ENCODE assay signal across 40 mouse cellular contexts in genomic region chr4:115922688-115923087, GRCm38 (mm10). TPM values are rescaled to one million over a fixed set of nuclear protein-coding genes. Genes with fewer than 3 reads are reported as not detected.
"Had no signal": no experiment of that assay in that cellular context is flagged by ENCODE, and none has a peak within 500 bp of the region (broad histone marks: within the 10 kb centered on the region; RNA-seq: fewer than 3 reads in every experiment).

No protein-coding gene starts in this region.

- H3K36me3 ChIP-seq: heart, embryonic 10.5 days; heart, embryonic 12.5 days; hindbrain, embryonic 10.5 days; hindbrain, embryonic 12.5 days; kidney, embryonic 15.5 days; limb, embryonic 13.5 days; limb, embryonic 15.5 days; liver, embryonic 12.5 days had no signal

- H3K4me3 ChIP-seq: gastrocnemius, adult 2 months; heart, embryonic 10.5 days; heart, embryonic 12.5 days; hindbrain, embryonic 10.5 days; hindbrain, embryonic 12.5 days; kidney, embryonic 15.5 days; limb, embryonic 13.5 days; limb, embryonic 15.5 days; liver, embryonic 12.5 days had no signal

- H3K4me1 ChIP-seq: heart, embryonic 10.5 days; heart, embryonic 12.5 days; limb, embryonic 15.5 days; liver, embryonic 12.5 days had no signal

- H3K4me2 ChIP-seq: heart, embryonic 12.5 days; hindbrain, embryonic 12.5 days; hindbrain, embryonic 14.5 days; kidney, embryonic 15.5 days; limb, embryonic 13.5 days; limb, embryonic 15.5 days; liver, embryonic 12.5 days had no signal

- H3K9ac ChIP-seq: heart, embryonic 12.5 days; hindbrain, embryonic 12.5 days; hindbrain, embryonic 14.5 days; kidney, embryonic 15.5 days; limb, embryonic 13.5 days; limb, embryonic 15.5 days; liver, embryonic 12.5 days; liver, embryonic 14.5 days had no signal

- DNase-seq: gastrocnemius, adult 2 months; gastrocnemius, postnatal 14 days; gastrocnemius, postnatal 36 days; heart, adult 11 months; heart, postnatal 10 days; heart, postnatal 4 days; kidney, adult 11 months; kidney, adult 2 months; kidney, adult 9 months; kidney, postnatal 14 days; kidney, postnatal 36 days; layer of hippocampus, adult 9-11 months; layer of hippocampus, postnatal 36 days; left cerebral cortex, postnatal 4 days had no signal

- H3K9me3 ChIP-seq: heart, embryonic 10.5 days; heart, embryonic 12.5 days; hindbrain, embryonic 10.5 days; hindbrain, embryonic 12.5 days; kidney, embryonic 15.5 days; limb, embryonic 13.5 days; limb, embryonic 15.5 days; liver, embryonic 12.5 days had no signal

- H3K27ac ChIP-seq: gastrocnemius, adult 2 months; heart, embryonic 10.5 days; hindbrain, embryonic 10.5 days; hindbrain, embryonic 12.5 days; hindbrain, embryonic 14.5 days; hindbrain, postnatal 0 days; kidney, embryonic 15.5 days; kidney, postnatal 0 days; limb, embryonic 13.5 days; limb, embryonic 15.5 days; liver, embryonic 12.5 days; liver, embryonic 14.5 days had no signal

- ATAC-seq: hindbrain, postnatal 0 days; intestine, embryonic 16.5 days; liver, embryonic 12.5 days had no signal

RNA-seq across cellular contexts. Expression of gene Dmbx1, which starts 17.0 kb away (rescaled TPM):
- total RNA-seq: gastrocnemius, adult 2 months; gastrocnemius, postnatal 14 days; gastrocnemius, postnatal 36 days; heart, adult 8-10 months; heart, postnatal 10 days; heart, postnatal 25 days; heart, postnatal 4 days; layer of hippocampus, adult 18-20 months; layer of hippocampus, postnatal 36 days; left cerebral cortex, adult 18-20 months; left cerebral cortex, postnatal 25 days; liver, adult 2 months had no signal
- polyA plus RNA-seq: gonadal fat pad, adult 2 months; heart, embryonic 10.5 days; heart, embryonic 12.5 days; heart, embryonic 14.5 days; heart, embryonic 16.5 days; intestine, embryonic 16.5 days; kidney, adult 2 months; kidney, embryonic 15.5 days; kidney, postnatal 0 days; large intestine, adult 2 months; limb, embryonic 13.5 days; liver, adult 2 months; liver, embryonic 12.5 days; liver, embryonic 14.5 days had no signal

RNA-seq across cellular contexts. Expression of gene 6430628N08Rik, which starts 32.2 kb away (rescaled TPM):
- total RNA-seq: gastrocnemius, adult 2 months; gastrocnemius, postnatal 14 days; gastrocnemius, postnatal 36 days; heart, adult 8-10 months; heart, postnatal 10 days; heart, postnatal 25 days; heart, postnatal 4 days; layer of hippocampus, postnatal 14 days; layer of hippocampus, postnatal 36 days; liver, adult 2 months had no signal
- polyA plus RNA-seq: heart, embryonic 10.5 days; heart, embryonic 12.5 days; heart, embryonic 14.5 days; heart, embryonic 16.5 days; hindbrain, embryonic 10.5 days; hindbrain, embryonic 14.5 days; intestine, embryonic 14.5 days; intestine, embryonic 16.5 days; kidney, adult 2 months; kidney, embryonic 15.5 days; kidney, postnatal 0 days; large intestine, adult 2 months; limb, embryonic 13.5 days; limb, embryonic 15.5 days; liver, adult 2 months; liver, embryonic 12.5 days; liver, embryonic 14.5 days had no signal

RNA-seq across cellular contexts. Expression of gene Kncn, which starts 38.5 kb away (rescaled TPM):
- total RNA-seq: gastrocnemius, adult 2 months; gastrocnemius, postnatal 14 days; gastrocnemius, postnatal 36 days; heart, adult 8-10 months; heart, postnatal 10 days; heart, postnatal 25 days; heart, postnatal 4 days; hindbrain, postnatal 0 days; liver, adult 2 months had no signal
- polyA plus RNA-seq: gonadal fat pad, adult 2 months; heart, embryonic 10.5 days; heart, embryonic 12.5 days; heart, embryonic 14.5 days; heart, embryonic 16.5 days; hindbrain, embryonic 10.5 days; hindbrain, embryonic 12.5 days; intestine, embryonic 14.5 days; intestine, embryonic 16.5 days; kidney, adult 2 months; large intestine, adult 2 months; limb, embryonic 11.5 days; limb, embryonic 13.5 days; limb, embryonic 15.5 days; liver, adult 2 months; liver, embryonic 12.5 days had no signal
